In genomic region chr11:59342956-59343355, GRCm38 (mm10) we compare ENCODE assay signal across 31 mouse cellular contexts. TPM values are rescaled to one million over a fixed set of nuclear protein-coding genes. Genes with fewer than 3 reads are reported as not detected.
DNase-seq lines count a peak whose midpoint lies in the region; ATAC-seq lines count a peak whose summit lies in the region.
"Had no signal": no experiment of that assay in that cellular context is flagged by ENCODE, and none has a peak within 500 bp of the region (broad histone marks: within the 10 kb centered on the region; RNA-seq: fewer than 3 reads in every experiment).

No protein-coding gene starts in this region.

- ATAC-seq in midbrain, embryonic 13.5 days = no peak
- ATAC-seq in common myeloid progenitor, adult 5-6 weeks (replicated peaks; ENCODE audit: low read depth, poor library complexity, severe bottlenecking) = peak; percentile 71
- ATAC-seq in hematopoietic stem cell, adult 5-6 weeks (replicated peaks in 1 of 2; ENCODE audit: insufficient read depth in 1 of 2, low FRiP score in 2 of 2, low TSS enrichment in 1 of 2, low read depth in 1 of 2, poor library complexity in 2 of 2, severe bottlenecking in 2 of 2) = peak; percentile 60 to 76
- ATAC-seq: activated CD4-positive, CD25-positive, alpha-beta regulatory T cell, adult 4 months; CD4-positive, CD25-positive, alpha-beta regulatory T cell, adult 4 months; forebrain, embryonic 13.5 days; forebrain, embryonic 15.5 days; forebrain, postnatal 0 days; Patski had no signal

- WGBS in midbrain, embryonic 10.5 days = 78% methylated on average over 5 of the region's 5 CpGs
- WGBS in midbrain, embryonic 13.5 days = 85% methylated on average over 5 of the region's 5 CpGs

- H3K27me3 ChIP-seq in midbrain, embryonic 10.5 days (ENCODE audit: low read depth, poor library complexity, severe bottlenecking) = no peaks in the 10 kb centered on the region
- H3K27me3 ChIP-seq in midbrain, embryonic 13.5 days = no peaks in the 10 kb centered on the region
- H3K27me3 ChIP-seq: embryonic facial prominence, embryonic 13.5 days; embryonic facial prominence, embryonic 15.5 days; forebrain, embryonic 13.5 days; forebrain, embryonic 15.5 days; Patski had no signal

- H3K36me3 ChIP-seq in midbrain, embryonic 10.5 days = no peaks in the 10 kb centered on the region
- no peaks in the 10 kb centered on the region for H3K36me3 ChIP-seq in midbrain, embryonic 13.5 days
- H3K36me3 ChIP-seq: embryonic facial prominence, embryonic 13.5 days; embryonic facial prominence, embryonic 15.5 days; forebrain, embryonic 15.5 days; G1E had no signal

- no peaks in the 10 kb centered on the region; the same call in 1 of the 2 replicates for H3K4me1 ChIP-seq in midbrain, embryonic 10.5 days
- no peaks in the 10 kb centered on the region; the same call in 1 of the 2 replicates for H3K4me1 ChIP-seq in midbrain, embryonic 13.5 days (replicated peaks)
- H3K4me1 ChIP-seq: forebrain, embryonic 13.5 days; forebrain, embryonic 15.5 days had no signal

- H3K4me3 ChIP-seq in midbrain, embryonic 10.5 days = no peak overlapping the region
- no peak overlapping the region for H3K4me3 ChIP-seq in midbrain, embryonic 13.5 days (replicated peaks)
- H3K4me3 ChIP-seq: embryonic facial prominence, embryonic 13.5 days; embryonic facial prominence, embryonic 15.5 days; erythroblast, embryonic 14.5 days; forebrain, embryonic 13.5 days; forebrain, embryonic 15.5 days had no signal

- H3K9me3 ChIP-seq in midbrain, embryonic 10.5 days (replicated peaks) = 0 out of 2 replicates have a peak, but pooled peaks cover 5% of the 10 kb centered on the region
- no peaks in the 10 kb centered on the region for H3K9me3 ChIP-seq in midbrain, embryonic 13.5 days
- H3K9me3 ChIP-seq: embryonic facial prominence, embryonic 13.5 days; embryonic facial prominence, embryonic 15.5 days; forebrain, embryonic 13.5 days; forebrain, embryonic 15.5 days had no signal

- H3K4me2 ChIP-seq in midbrain, embryonic 13.5 days (replicated peaks) = no peak overlapping the region
- H3K4me2 ChIP-seq: embryonic facial prominence, embryonic 13.5 days; embryonic facial prominence, embryonic 15.5 days; forebrain, embryonic 13.5 days; forebrain, embryonic 15.5 days had no signal

- no peak overlapping the region for H3K9ac ChIP-seq in midbrain, embryonic 13.5 days (replicated peaks)
- H3K9ac ChIP-seq: embryonic facial prominence, embryonic 13.5 days; embryonic facial prominence, embryonic 15.5 days; forebrain, embryonic 13.5 days; forebrain, embryonic 15.5 days; forebrain, postnatal 0 days had no signal

- no peak for DNase-seq in midbrain, embryonic 10.5 days (ENCODE audit: low spot score)
- no peak for DNase-seq in heart, adult 8-10 months (ENCODE audit: low spot score)
- DNase-seq in adrenal gland, postnatal 10 days = no peak
- no peak for DNase-seq in cerebellum, adult 11 months
- DNase-seq: adrenal gland, adult 8-10 months; adrenal gland, postnatal 25 days; B cell, adult 2 months; cerebellum, adult 11-12 months; cerebellum, adult 2 months; cerebellum, adult 9-10 months; cerebellum, postnatal 10 days; cerebellum, postnatal 25 days; embryo, embryonic 11 days; forebrain, postnatal 0 days had no signal

- 0 out of 2 replicates have a peak overlapping the region, but pooled peaks have one; percentile 9 for H3K27ac ChIP-seq in midbrain, embryonic 10.5 days (replicated peaks)
- no peak overlapping the region for H3K27ac ChIP-seq in midbrain, embryonic 13.5 days
- H3K27ac ChIP-seq: embryonic facial prominence, embryonic 13.5 days; embryonic facial prominence, embryonic 15.5 days; forebrain, embryonic 13.5 days; forebrain, embryonic 15.5 days had no signal

RNA-seq across cellular contexts. Expression of gene Prss38, which starts 32.5 kb away (rescaled TPM):
- not detected in 2 replicates for polyA plus RNA-seq in midbrain, embryonic 10.5 days (2016; fragmentation: Nextera tagmentation; extraction: Ambion mirVana)
- polyA plus RNA-seq in midbrain, embryonic 13.5 days (2015; fragmentation: Nextera tagmentation; extraction: Ambion mirVana) = not detected in 2 replicates
- not detected in 2 replicates for total RNA-seq in common myeloid progenitor, adult 5-6 weeks (2017)
- total RNA-seq in hematopoietic stem cell, adult 5-6 weeks (2017) = not detected in 2 replicates
- not detected for total RNA-seq in heart, adult 8-10 months (2022)
- not detected for total RNA-seq in adrenal gland, postnatal 10 days (2021)
- total RNA-seq: adrenal gland, adult 18-20 months; adrenal gland, adult 8-10 months; adrenal gland, postnatal 25 days; adrenal gland, postnatal 4 days; CH12.LX; forebrain, postnatal 0 days had no signal
- polyA plus RNA-seq: activated CD4-positive, CD25-positive, alpha-beta regulatory T cell, adult 4 months; CD4-positive, CD25-positive, alpha-beta regulatory T cell, adult 4 months; cerebellum, adult 2 months; embryonic facial prominence, embryonic 11.5 days; embryonic facial prominence, embryonic 13.5 days; embryonic facial prominence, embryonic 15.5 days; erythroblast, embryonic 14.5 days; forebrain, embryonic 11.5 days; forebrain, embryonic 13.5 days; forebrain, embryonic 15.5 days; G1E; Patski had no signal

RNA-seq across cellular contexts. Expression of gene Wnt9a, which starts 36.2 kb away (rescaled TPM):
- 7.8 and 9.7 TPM in 2 replicates for polyA plus RNA-seq in midbrain, embryonic 10.5 days (2016; fragmentation: Nextera tagmentation; extraction: Ambion mirVana)
- polyA plus RNA-seq in midbrain, embryonic 13.5 days (2015; fragmentation: Nextera tagmentation; extraction: Ambion mirVana) = 2.9 and 6.0 TPM in 2 replicates
- not detected in 2 replicates for total RNA-seq in common myeloid progenitor, adult 5-6 weeks (2017)
- total RNA-seq in hematopoietic stem cell, adult 5-6 weeks (2017) = 0.30 TPM in 1 of 2 replicates, not detected in the other
- total RNA-seq in heart, adult 8-10 months (2022) = 1 to 10 TPM; 4.3 to 4.9 (median 4.6) TPM
- 1 to 10 TPM; 1.7 to 3.5 TPM for total RNA-seq in adrenal gland, postnatal 10 days (2021)
- total RNA-seq: CH12.LX had no signal
- polyA plus RNA-seq: activated CD4-positive, CD25-positive, alpha-beta regulatory T cell, adult 4 months; CD4-positive, CD25-positive, alpha-beta regulatory T cell, adult 4 months; erythroblast, embryonic 14.5 days; G1E had no signal

RNA-seq across cellular contexts. Expression of gene Wnt3a, which starts 52.4 kb away (rescaled TPM):
- polyA plus RNA-seq in midbrain, embryonic 10.5 days (2016; fragmentation: Nextera tagmentation; extraction: Ambion mirVana) = 5.3 and 8.7 TPM in 2 replicates
- polyA plus RNA-seq in midbrain, embryonic 13.5 days (2015; fragmentation: Nextera tagmentation; extraction: Ambion mirVana) = 0.68 and 3.0 TPM in 2 replicates
- not detected in 2 replicates for total RNA-seq in common myeloid progenitor, adult 5-6 weeks (2017)
- total RNA-seq in hematopoietic stem cell, adult 5-6 weeks (2017) = not detected in 2 replicates
- not detected for total RNA-seq in heart, adult 8-10 months (2022)
- not detected for total RNA-seq in adrenal gland, postnatal 10 days (2021)
- total RNA-seq: adrenal gland, adult 18-20 months; adrenal gland, adult 8-10 months; adrenal gland, postnatal 25 days; adrenal gland, postnatal 4 days; CH12.LX; G1E had no signal
- polyA plus RNA-seq: CD4-positive, CD25-positive, alpha-beta regulatory T cell, adult 4 months; cerebellum, adult 2 months; G1E; Patski had no signal
